Comparison of ENCODE assay signal across 7 mouse cellular contexts in the genomic region with DNA sequence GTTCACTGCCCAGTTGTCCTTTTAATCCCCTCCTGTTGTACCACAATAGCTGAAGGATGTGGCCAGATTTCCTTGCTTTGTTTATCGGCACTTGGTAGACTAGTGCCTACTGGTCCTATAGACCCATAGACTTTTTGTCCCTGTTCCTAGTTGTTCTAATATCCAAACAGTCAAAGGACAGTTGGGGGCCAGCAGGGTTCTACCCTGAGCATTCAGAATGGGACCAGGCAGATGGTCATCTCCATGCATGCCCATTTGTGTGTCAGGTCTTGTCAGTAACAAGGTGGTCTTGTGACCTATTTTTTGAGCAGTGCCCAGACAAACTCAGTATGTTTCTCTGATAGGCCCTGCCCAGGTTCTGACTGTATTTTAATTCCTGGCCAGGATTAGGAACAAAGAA. TPM values are rescaled to one million over a fixed set of nuclear protein-coding genes. Genes with fewer than 3 reads are reported as not detected.
A peak's percentile ranks its signal among the peaks of the same experiment; 100 is the strongest.
DNase-seq lines count a peak whose midpoint lies in the region; ATAC-seq and TF ChIP-seq lines count a peak whose summit lies in the region.

No protein-coding gene starts in this region.

- DNase-seq in lung, postnatal 36 days: no peak
- DNase-seq in limb, embryonic 10.5 days (ENCODE audit: low spot score): no peak
- DNase-seq in thymus, adult 18-20 months: no peak
- DNase-seq in urinary bladder, adult 2 months (ENCODE audit: low spot score): no peak

- H3K36me3 ChIP-seq in lung, embryonic 15.5 days: peaks cover 26% of the 10 kb centered on the region
- H3K36me3 ChIP-seq in embryonic facial prominence, embryonic 13.5 days: peaks cover 43% of the 10 kb centered on the region
- H3K36me3 ChIP-seq in limb, embryonic 10.5 days: peaks cover 42% of the 10 kb centered on the region
- H3K36me3 ChIP-seq in small intestine, adult 2 months (ENCODE audit: control insufficient read depth, insufficient read depth, low read length): peaks cover 15% of the 10 kb centered on the region

- H3K27ac ChIP-seq in lung, embryonic 15.5 days: peak overlapping the region; percentile 97
- H3K27ac ChIP-seq in embryonic facial prominence, embryonic 13.5 days: no peak overlapping the region
- H3K27ac ChIP-seq in limb, embryonic 10.5 days: peak overlapping the region; percentile 96
- H3K27ac ChIP-seq in small intestine, adult 2 months (ENCODE audit: insufficient read depth, low read depth, low read length): no peak overlapping the region; the same call in 1 of the 2 replicates

- H3K9me3 ChIP-seq in lung, embryonic 15.5 days: no peaks in the 10 kb centered on the region
- no peaks in the 10 kb centered on the region for H3K9me3 ChIP-seq in embryonic facial prominence, embryonic 13.5 days
- no peaks in the 10 kb centered on the region for H3K9me3 ChIP-seq in limb, embryonic 10.5 days (replicated peaks)

- H3K4me1 ChIP-seq in lung, embryonic 15.5 days: peaks cover 55% of the 10 kb centered on the region
- peaks cover 49% of the 10 kb centered on the region for H3K4me1 ChIP-seq in embryonic facial prominence, embryonic 13.5 days
- H3K4me1 ChIP-seq in limb, embryonic 10.5 days: peaks cover 51% of the 10 kb centered on the region
- peaks cover 29% of the 10 kb centered on the region for H3K4me1 ChIP-seq in small intestine, adult 2 months (ENCODE audit: control insufficient read depth, insufficient read depth, insufficient read length, low read length)

- TF ChIP-seq POLR2A in small intestine, adult 2 months (IDR thresholded peaks at IDR 0.05; ENCODE audit: low read depth, low read length): no peak

- TF ChIP-seq CTCF in small intestine, adult 2 months (IDR thresholded peaks at IDR 0.05; ENCODE audit: extremely low read depth, insufficient read length, insufficient replicate concordance, low read depth, low read length): no peak

- H3K4me3 ChIP-seq in lung, embryonic 15.5 days: peak overlapping the region; percentile 59
- H3K4me3 ChIP-seq in embryonic facial prominence, embryonic 13.5 days: peak overlapping the region; percentile 61
- H3K4me3 ChIP-seq in limb, embryonic 10.5 days: peak overlapping the region; percentile 70
- H3K4me3 ChIP-seq in small intestine, adult 2 months (ENCODE audit: low read depth, low read length): peak overlapping the region; percentile 98

- peak overlapping the region; percentile 82 for H3K4me2 ChIP-seq in lung, embryonic 15.5 days
- peak overlapping the region; percentile 81 for H3K4me2 ChIP-seq in embryonic facial prominence, embryonic 13.5 days

- no peaks in the 10 kb centered on the region for H3K27me3 ChIP-seq in lung, embryonic 15.5 days
- H3K27me3 ChIP-seq in embryonic facial prominence, embryonic 13.5 days: peaks cover 11% of the 10 kb centered on the region
- H3K27me3 ChIP-seq in limb, embryonic 10.5 days (ENCODE audit: low read depth, poor library complexity, severe bottlenecking): peaks cover 13% of the 10 kb centered on the region; the same call in 1 of the 2 replicates
- H3K27me3 ChIP-seq in small intestine, adult 2 months (ENCODE audit: control insufficient read depth, insufficient read depth, low read length): no peaks in the 10 kb centered on the region

- 39% methylated on average over 1 of the region's 1 CpGs for WGBS in lung, embryonic 15.5 days
- whole genome bisulfite sequencing in embryonic facial prominence, embryonic 13.5 days: 47% methylated on average over 1 of the region's 1 CpGs
- 71% methylated on average over 1 of the region's 1 CpGs for WGBS in limb, embryonic 10.5 days
- 24% methylated on average over 1 of the region's 1 CpGs for WGBS in small intestine, adult 2 months

- no peak for ATAC-seq in lung, embryonic 15.5 days (ENCODE audit: borderline replicate concordance, extremely low read depth, low FRiP score, low TSS enrichment)
- no peak for ATAC-seq in embryonic facial prominence, embryonic 13.5 days (ENCODE audit: insufficient number of reproducible peaks, insufficient read depth, low FRiP score, low TSS enrichment, low read depth)

- peak overlapping the region; percentile 69 for H3K9ac ChIP-seq in lung, embryonic 15.5 days
- H3K9ac ChIP-seq in embryonic facial prominence, embryonic 13.5 days: peak overlapping the region; percentile 82

RNA-seq across cellular contexts. Expression of a gene that starts 0.7 kb away (rescaled TPM):
- 37.7 and 37.8 TPM in 2 replicates for polyA plus RNA-seq in lung, embryonic 15.5 days (2015; fragmentation: Nextera tagmentation; extraction: Ambion mirVana)
- polyA plus RNA-seq in embryonic facial prominence, embryonic 13.5 days (2015; fragmentation: Nextera tagmentation; extraction: Ambion mirVana): 42.2 and 44.1 TPM in 2 replicates
- 36.2 and 45.2 TPM in 2 replicates for polyA plus RNA-seq in limb, embryonic 10.5 days (2016; fragmentation: Nextera tagmentation; extraction: Ambion mirVana)
- polyA plus RNA-seq in small intestine, adult 2 months (2012; rRNA removed): 4.9 and 7.5 TPM in 2 replicates
- polyA plus RNA-seq in urinary bladder, adult 2 months (2012; rRNA removed): 12.8 and 14.6 TPM in 2 replicates

RNA-seq across cellular contexts. Expression of a gene that starts 4.9 kb away (rescaled TPM):
- polyA plus RNA-seq in lung, embryonic 15.5 days (2015; fragmentation: Nextera tagmentation; extraction: Ambion mirVana): 62.5 and 67.4 TPM in 2 replicates
- polyA plus RNA-seq in embryonic facial prominence, embryonic 13.5 days (2015; fragmentation: Nextera tagmentation; extraction: Ambion mirVana): 55.5 and 55.9 TPM in 2 replicates
- polyA plus RNA-seq in limb, embryonic 10.5 days (2016; fragmentation: Nextera tagmentation; extraction: Ambion mirVana): 28.1 and 31.1 TPM in 2 replicates
- polyA plus RNA-seq in small intestine, adult 2 months (2012; rRNA removed): 56.7 and 64.4 TPM in 2 replicates
- polyA plus RNA-seq in urinary bladder, adult 2 months (2012; rRNA removed): 74.1 and 87.8 TPM in 2 replicates

RNA-seq across cellular contexts. Expression of a gene that starts 21.8 kb away (rescaled TPM):
- 50.8 and 56.7 TPM in 2 replicates for polyA plus RNA-seq in lung, embryonic 15.5 days (2015; fragmentation: Nextera tagmentation; extraction: Ambion mirVana)
- 64.4 and 69.3 TPM in 2 replicates for polyA plus RNA-seq in embryonic facial prominence, embryonic 13.5 days (2015; fragmentation: Nextera tagmentation; extraction: Ambion mirVana)
- 115 and 121 TPM in 2 replicates for polyA plus RNA-seq in limb, embryonic 10.5 days (2016; fragmentation: Nextera tagmentation; extraction: Ambion mirVana)
- 11.5 and 22.5 TPM in 2 replicates for polyA plus RNA-seq in small intestine, adult 2 months (2012; rRNA removed)
- 28.4 and 31.5 TPM in 2 replicates for polyA plus RNA-seq in urinary bladder, adult 2 months (2012; rRNA removed)

RNA-seq across cellular contexts. Expression of a gene that starts 27.0 kb away (rescaled TPM):
- 0.10 and 0.45 TPM in 2 replicates for polyA plus RNA-seq in lung, embryonic 15.5 days (2015; fragmentation: Nextera tagmentation; extraction: Ambion mirVana)
- polyA plus RNA-seq in embryonic facial prominence, embryonic 13.5 days (2015; fragmentation: Nextera tagmentation; extraction: Ambion mirVana): 0.31 and 0.43 TPM in 2 replicates
- not detected in 2 replicates for polyA plus RNA-seq in limb, embryonic 10.5 days (2016; fragmentation: Nextera tagmentation; extraction: Ambion mirVana)
- polyA plus RNA-seq in small intestine, adult 2 months (2012; rRNA removed): 0.85 and 1.4 TPM in 2 replicates
- 0.23 and 0.24 TPM in 2 replicates for polyA plus RNA-seq in urinary bladder, adult 2 months (2012; rRNA removed)

RNA-seq across cellular contexts. Expression of a gene that starts 40.5 kb away (rescaled TPM):
- polyA plus RNA-seq in lung, embryonic 15.5 days (2015; fragmentation: Nextera tagmentation; extraction: Ambion mirVana): 41.6 and 46.9 TPM in 2 replicates
- polyA plus RNA-seq in embryonic facial prominence, embryonic 13.5 days (2015; fragmentation: Nextera tagmentation; extraction: Ambion mirVana): 42.6 and 46.9 TPM in 2 replicates
- 43.7 and 51.8 TPM in 2 replicates for polyA plus RNA-seq in limb, embryonic 10.5 days (2016; fragmentation: Nextera tagmentation; extraction: Ambion mirVana)
- polyA plus RNA-seq in small intestine, adult 2 months (2012; rRNA removed): 25.1 and 35.7 TPM in 2 replicates
- 61.1 and 70.4 TPM in 2 replicates for polyA plus RNA-seq in urinary bladder, adult 2 months (2012; rRNA removed)

Comparison
In these comparisons a context has a peak if more than half of its experiments do, and no peak if none do; other contexts are left out.
1. H3K27ac ChIP-seq: peak in lung, embryonic 15.5 days (single experiment) and limb, embryonic 10.5 days (single experiment); none in embryonic facial prominence, embryonic 13.5 days (single experiment) and small intestine, adult 2 months (single experiment).
2. Peak in every context shown above with its lines, with median percentiles within 50 percentile points of each other: H3K4me3 ChIP-seq.